Mouse (Mus musculus) kidney, adult 2 months (tissue): Measurements from ENCODE around the gene Gm3646.

Experiments used
- CTCF ChIP-seq: fragments of 200-500 bp; conservative IDR thresholded peaks from 2 replicates; pipeline ENCODE4 v1.5.1; 2011; ENCODE audit warnings: low read depth, mild to moderate bottlenecking, control low read depth, low read length, moderate library complexity, mixed read lengths; ENCODE audit not compliant: insufficient read depth, insufficient read length
- POLR2A ChIP-seq: fragments of 200-500 bp; IDR thresholded peaks from one replicate; pipeline ENCODE4 v1.6.1; 2011; ENCODE audit warnings: low read depth, low read length, control low read depth

GRCm38 (mm10) chr1:39773991-39774729 is 31.0 kb downstream of the Gm3646 start:
- no peak for TF ChIP-seq POLR2A
- no peak for TF ChIP-seq CTCF
